Mouse (Mus musculus) testis, adult 2 months (tissue): ENCODE data around the gene Galnt14. TPM values are rescaled to one million over a fixed set of nuclear protein-coding genes. Genes with fewer than 3 reads are reported as not detected.

Source experiments
- H3K27ac ChIP-seq: fragments of 200-500 bp; 2 replicates; pipeline ENCODE4 v1.5.1; 2012; ENCODE audit warnings: low read depth, low read length; ENCODE audit not compliant: control insufficient read depth, insufficient read depth
- H3K27me3 ChIP-seq: fragments of 200-500 bp; 2 replicates; pipeline ENCODE4 v1.6.1; 2012; ENCODE audit warnings: mild to moderate bottlenecking, low read length, moderate library complexity; ENCODE audit not compliant: control insufficient read depth, insufficient read depth
- H3K36me3 ChIP-seq: fragments of 200-500 bp; 2 replicates; pipeline ENCODE4 v1.6.1; 2012; ENCODE audit warnings: mild to moderate bottlenecking, low read length; ENCODE audit not compliant: control insufficient read depth, insufficient read depth
- H3K4me1 ChIP-seq: fragments of 200-500 bp; 2 replicates; pipeline ENCODE4 v1.6.1; 2012; ENCODE audit warnings: low read length; ENCODE audit not compliant: control insufficient read depth, insufficient read depth
- H3K4me3 ChIP-seq: fragments of 200-500 bp; 2 replicates; pipeline ENCODE4 v1.5.1; 2012; ENCODE audit warnings: low read depth, mild to moderate bottlenecking, low read length, moderate library complexity, mixed read lengths; ENCODE audit not compliant: control insufficient read depth
- CTCF ChIP-seq: fragments of 200-500 bp; IDR thresholded peaks from 2 replicates; pipeline ENCODE4 v1.5.1; 2012; ENCODE audit warnings: low read depth, mild to moderate bottlenecking, inconsistent platforms, low read length, moderate library complexity; ENCODE audit not compliant: control insufficient read depth, insufficient read depth, insufficient replicate concordance
- POLR2A ChIP-seq: fragments of 200-500 bp; IDR thresholded peaks from 2 replicates; pipeline ENCODE4 v1.6.1; 2012; ENCODE audit warnings: low read depth, mild to moderate bottlenecking, inconsistent platforms, low read length, moderate library complexity; ENCODE audit not compliant: control insufficient read depth
- polyA plus RNA-seq: library from polyadenylated mRNA; depleted of rRNA; stranded (reverse); fragments of >200 nt; gene quantifications from 2 replicates; pipeline ENCODE4 v1.2.3, GENCODE M21; 2012

Gene Galnt14
- polyA plus RNA-seq, 1 experiment = 3.9 TPM

- Histone ChIP-seq H3K27ac (no peak overlapping the region), H3K36me3 (no peaks in the 10 kb centered on the region), H3K27me3 (no peaks in the 10 kb centered on the region), H3K4me1 (no peaks in the 10 kb centered on the region), H3K4me3 (no peak overlapping the region)
- no peak for TF ChIP-seq POLR2A
- TF ChIP-seq CTCF = no peak
Measured at GRCm38 (mm10) chr17:73507804-73508535, 202.3 kb downstream of the Galnt14 start.

GRCm38 (mm10) chr17:73504111-73504510 is 206.1 kb downstream of the Galnt14 start:
- TF ChIP-seq POLR2A (no peak), CTCF (no peak)
- H3K27ac ChIP-seq = no peak overlapping the region
- no peaks in the 10 kb centered on the region for H3K27me3 ChIP-seq

GRCm38 (mm10) chr17:73502613-73503012 is 207.6 kb downstream of the Galnt14 start:
- H3K27ac ChIP-seq = no peak overlapping the region
- H3K4me3 ChIP-seq = no peak overlapping the region
- H3K4me1 ChIP-seq = no peaks in the 10 kb centered on the region
- no peaks in the 10 kb centered on the region for H3K27me3 ChIP-seq
- TF ChIP-seq POLR2A (no peak), CTCF (no peak)
- no peaks in the 10 kb centered on the region for H3K36me3 ChIP-seq

More at GRCm38 (mm10) chr17:73504111-73504510, 206.1 kb downstream of the Galnt14 start:
- H3K4me3 ChIP-seq = no peak overlapping the region
- no peaks in the 10 kb centered on the region for H3K4me1 ChIP-seq
- no peaks in the 10 kb centered on the region for H3K36me3 ChIP-seq

GRCm38 (mm10) chr17:73489519-73489918 is 220.7 kb downstream of the Galnt14 start:
- H3K36me3 ChIP-seq = no peaks in the 10 kb centered on the region
- TF ChIP-seq CTCF = no peak
- TF ChIP-seq POLR2A = no peak
- no peaks in the 10 kb centered on the region for H3K4me1 ChIP-seq
- H3K27me3 ChIP-seq = no peaks in the 10 kb centered on the region
- no peak overlapping the region for H3K4me3 ChIP-seq
- no peak overlapping the region for H3K27ac ChIP-seq

GRCm38 (mm10) chr17:73487792-73488191 is 222.5 kb downstream of the Galnt14 start:
- Histone ChIP-seq H3K27me3 (no peaks in the 10 kb centered on the region), H3K36me3 (no peaks in the 10 kb centered on the region), H3K4me1 (no peaks in the 10 kb centered on the region), H3K4me3 (no peak overlapping the region), H3K27ac (no peak overlapping the region)
- TF ChIP-seq CTCF (no peak), POLR2A (no peak)

GRCm38 (mm10) chr17:73487380-73487779 is 222.9 kb downstream of the Galnt14 start:
- TF ChIP-seq POLR2A = no peak
- TF ChIP-seq CTCF = no peak
- H3K4me3 ChIP-seq = no peak overlapping the region

GRCm38 (mm10) chr17:73477096-73478076 is 232.9 kb downstream of the Galnt14 start:
- no peak for TF ChIP-seq CTCF
- TF ChIP-seq POLR2A = no peak
- Histone ChIP-seq H3K27ac (no peak overlapping the region), H3K27me3 (no peaks in the 10 kb centered on the region), H3K4me1 (no peaks in the 10 kb centered on the region), H3K4me3 (no peak overlapping the region), H3K36me3 (no peaks in the 10 kb centered on the region)

More at GRCm38 (mm10) chr17:73487380-73487779, 222.9 kb downstream of the Galnt14 start:
- Histone ChIP-seq H3K27ac (no peak overlapping the region), H3K4me1 (no peaks in the 10 kb centered on the region), H3K27me3 (no peaks in the 10 kb centered on the region), H3K36me3 (no peaks in the 10 kb centered on the region)
